ENCODE assay signal across 21 mouse cellular contexts in genomic region chr7:76842146-76842545, GRCm38 (mm10).
A peak's percentile ranks its signal among the peaks of the same experiment; 100 is the strongest.
DNase-seq lines count a peak whose midpoint lies in the region; ATAC-seq and TF ChIP-seq lines count a peak whose summit lies in the region.
"Had no signal": no experiment of that assay in that cellular context is flagged by ENCODE, and none has a peak within 500 bp of the region (broad histone marks: within the 10 kb centered on the region; RNA-seq: fewer than 3 reads in every experiment).

No protein-coding gene starts in this region.

- no peaks in the 10 kb centered on the region for H3K4me1 ChIP-seq in forebrain, postnatal 0 days (ENCODE audit: insufficient read depth)
- H3K4me1 ChIP-seq in forebrain, embryonic 15.5 days = 0 out of 2 replicates have a peak, but pooled peaks cover 3% of the 10 kb centered on the region
- H3K4me1 ChIP-seq: embryonic facial prominence, embryonic 15.5 days; heart, embryonic 12.5 days; hindbrain, embryonic 10.5 days; hindbrain, embryonic 15.5 days had no signal

- no peak overlapping the region for H3K9ac ChIP-seq in forebrain, postnatal 0 days
- no peak overlapping the region for H3K9ac ChIP-seq in forebrain, embryonic 15.5 days (replicated peaks)
- H3K9ac ChIP-seq: embryonic facial prominence, embryonic 15.5 days; heart, embryonic 12.5 days; hindbrain, embryonic 15.5 days had no signal

- H3K4me2 ChIP-seq in forebrain, postnatal 0 days (ENCODE audit: low read depth) = no peak overlapping the region
- H3K4me2 ChIP-seq in forebrain, embryonic 15.5 days (replicated peaks) = no peak overlapping the region
- H3K4me2 ChIP-seq: embryonic facial prominence, embryonic 15.5 days; heart, embryonic 12.5 days; hindbrain, embryonic 15.5 days had no signal

- H3K4me3 ChIP-seq in forebrain, postnatal 0 days (ENCODE audit: low read depth, low read length) = no peak overlapping the region
- H3K4me3 ChIP-seq in forebrain, embryonic 15.5 days = no peak overlapping the region
- H3K4me3 ChIP-seq: embryonic facial prominence, embryonic 15.5 days; erythroblast, embryonic 14.5 days; heart, embryonic 12.5 days; hindbrain, embryonic 10.5 days; hindbrain, embryonic 15.5 days had no signal

- H3K27me3 ChIP-seq in forebrain, postnatal 0 days (ENCODE audit: insufficient read depth, low read length) = no peaks in the 10 kb centered on the region
- no peaks in the 10 kb centered on the region for H3K27me3 ChIP-seq in forebrain, embryonic 15.5 days
- H3K27me3 ChIP-seq: embryonic facial prominence, embryonic 15.5 days; heart, embryonic 12.5 days; hindbrain, embryonic 15.5 days; Patski had no signal

- no peak for ATAC-seq in forebrain, postnatal 0 days
- ATAC-seq in forebrain, embryonic 15.5 days (replicated peaks) = no peak
- ATAC-seq: activated CD4-positive, CD25-positive, alpha-beta regulatory T cell, adult 4 months; inflammation-experienced regulatory T-cells, adult 6 months; intestine, postnatal 0 days; Patski had no signal

- no peak for TF ChIP-seq CTCF in forebrain, postnatal 0 days (IDR thresholded peaks at IDR 0.05; ENCODE audit: low read depth)

- no peaks in the 10 kb centered on the region for H3K36me3 ChIP-seq in forebrain, postnatal 0 days (ENCODE audit: insufficient read depth)
- H3K36me3 ChIP-seq in forebrain, embryonic 15.5 days = no peaks in the 10 kb centered on the region
- H3K36me3 ChIP-seq: embryonic facial prominence, embryonic 15.5 days; heart, embryonic 12.5 days; hindbrain, embryonic 10.5 days; hindbrain, embryonic 15.5 days had no signal

- H3K9me3 ChIP-seq in forebrain, postnatal 0 days (ENCODE audit: low read length) = no peaks in the 10 kb centered on the region
- H3K9me3 ChIP-seq in forebrain, embryonic 15.5 days = no peaks in the 10 kb centered on the region
- H3K9me3 ChIP-seq: embryonic facial prominence, embryonic 15.5 days; heart, embryonic 12.5 days; hindbrain, embryonic 10.5 days; hindbrain, embryonic 15.5 days had no signal

- H3K27ac ChIP-seq in forebrain, postnatal 0 days (ENCODE audit: low read depth, low read length) = no peak overlapping the region
- H3K27ac ChIP-seq in forebrain, embryonic 15.5 days (replicated peaks) = no peak overlapping the region
- H3K27ac ChIP-seq: embryonic facial prominence, embryonic 15.5 days; hindbrain, embryonic 10.5 days; hindbrain, embryonic 15.5 days had no signal

- 65% methylated on average over 3 of the region's 3 CpGs for WGBS in forebrain, postnatal 0 days
- WGBS in forebrain, embryonic 15.5 days = 68% methylated on average over 3 of the region's 3 CpGs

- DNase-seq in cerebellum, postnatal 14 days = peak; percentile 57
- no peak for DNase-seq in cerebellum, adult 11 months
- DNase-seq in forebrain, postnatal 0 days = peak; percentile 59
- DNase-seq in layer of hippocampus, postnatal 10 days (ENCODE audit: low spot score in 2 of 2) = peak; percentile 33 to 46
- DNase-seq in layer of hippocampus, postnatal 36 days = no peak
- peak; percentile 28 to 33 for DNase-seq in right cerebral cortex, postnatal 10 days (ENCODE audit: low spot score in 2 of 2)
- DNase-seq in right cerebral cortex, adult 2 months (ENCODE audit: low spot score in 2 of 2) = no peak
- DNase-seq: adrenal gland, postnatal 14 days; cerebellum, adult 9-10 months; embryo, embryonic 11 days; gastrocnemius, postnatal 25 days had no signal

Comparison
In these comparisons a context has a peak if more than half of its experiments do, and no peak if none do; other contexts are left out.
1. DNase-seq: peak in cerebellum, postnatal 14 days (2 of 2), forebrain, postnatal 0 days (single experiment), layer of hippocampus, postnatal 10 days (2 of 2) and right cerebral cortex, postnatal 10 days (2 of 2); none in cerebellum, adult 11 months (single experiment), layer of hippocampus, postnatal 36 days (0 of 2) and right cerebral cortex, adult 2 months (0 of 2).